Mouse (Mus musculus) heart, embryonic 13.5 days (tissue): ENCODE results near the gene Gm6408. TPM values are rescaled to one million over a fixed set of nuclear protein-coding genes. Genes with fewer than 3 reads are reported as not detected.

Experiments used
- polyA plus RNA-seq: library from polyadenylated mRNA; unstranded; fragments of >200 nt; fragmentation: Nextera tagmentation; extraction: Ambion mirVana; gene quantifications from 2 replicates; pipeline ENCODE4 v1.2.1, GENCODE M21; 2015

Gene Gm6408
- polyA plus RNA-seq, 1 experiment from 2014 or later: not detected

Other genes starting within 250 kb of the Gm6408 start
- 0.32 and 0.37 TPM in 2 replicates for gene Wasf3, start 97.0 kb upstream of the Gm6408 start, polyA plus RNA-seq
- not detected in 2 replicates for gene Gm6370, start 9.4 kb downstream of the Gm6408 start, polyA plus RNA-seq
- gene 4930449I24Rik, start 20.4 kb downstream of the Gm6408 start, polyA plus RNA-seq: not detected in 2 replicates
- gene Gm3402, start 32.2 kb downstream of the Gm6408 start, polyA plus RNA-seq: not detected in 2 replicates
- not detected in 2 replicates for gene Gm3404, start 43.8 kb downstream of the Gm6408 start, polyA plus RNA-seq
- not detected in 2 replicates for gene Gm3409, start 55.7 kb downstream of the Gm6408 start, polyA plus RNA-seq
- gene Gm3415, start 74.2 kb downstream of the Gm6408 start, polyA plus RNA-seq: not detected in 2 replicates
- gene Gpr12, start 103.3 kb downstream of the Gm6408 start, polyA plus RNA-seq: not detected in 2 replicates